Mouse (Mus musculus): ENCODE data around the gene Dnah3. TPM values are rescaled to one million over a fixed set of nuclear protein-coding genes. Genes with fewer than 3 reads are reported as not detected.

Gene Dnah3
- polyA plus RNA-seq (2015; fragmentation: Nextera tagmentation; extraction: Ambion mirVana), result not detected in 2 replicates

DNA sequence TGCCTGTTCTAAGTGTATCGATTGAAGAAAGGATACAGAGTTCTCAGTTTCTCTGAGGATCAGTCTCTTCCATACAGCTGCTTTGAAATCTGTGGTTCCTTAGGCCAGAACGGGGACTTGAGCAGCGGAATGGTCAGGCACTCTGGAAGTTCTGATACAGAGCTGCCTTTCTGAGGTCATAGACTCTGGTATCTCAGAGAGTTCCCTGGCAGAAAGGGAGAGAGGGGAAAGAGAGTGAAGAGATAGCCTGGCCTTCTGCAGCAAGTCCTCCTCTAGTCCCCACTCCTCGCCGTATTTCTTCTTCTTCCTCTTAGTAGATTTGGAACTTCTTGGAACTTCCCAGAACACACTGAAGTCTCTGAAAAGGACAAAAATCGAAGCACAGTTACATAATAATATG is at the start of gene Dnah3:
Gene Dnah3 (minus strand): TSS at position 101 of the 400 bp plus-strand sequence.
- H3K4me1 ChIP-seq, result no peaks in the 10 kb centered on the region
- H3K9me3 ChIP-seq, result no peaks in the 10 kb centered on the region
- WGBS, result 89% methylated on average over 6 of the region's 6 CpGs
- no peak within 1 kb of the TSS for H3K9ac ChIP-seq
- no peaks in the 10 kb centered on the region for H3K36me3 ChIP-seq
- ATAC-seq (ENCODE audit: low FRiP score, low read depth), result no peak
- H3K4me2 ChIP-seq (replicated peaks), result no peak within 1 kb of the TSS
- H3K27me3 ChIP-seq, result no peaks in the 10 kb centered on the region
- H3K27ac ChIP-seq, result no peak within 1 kb of the TSS
- H3K4me3 ChIP-seq, result no peak within 1 kb of the TSS

DNA sequence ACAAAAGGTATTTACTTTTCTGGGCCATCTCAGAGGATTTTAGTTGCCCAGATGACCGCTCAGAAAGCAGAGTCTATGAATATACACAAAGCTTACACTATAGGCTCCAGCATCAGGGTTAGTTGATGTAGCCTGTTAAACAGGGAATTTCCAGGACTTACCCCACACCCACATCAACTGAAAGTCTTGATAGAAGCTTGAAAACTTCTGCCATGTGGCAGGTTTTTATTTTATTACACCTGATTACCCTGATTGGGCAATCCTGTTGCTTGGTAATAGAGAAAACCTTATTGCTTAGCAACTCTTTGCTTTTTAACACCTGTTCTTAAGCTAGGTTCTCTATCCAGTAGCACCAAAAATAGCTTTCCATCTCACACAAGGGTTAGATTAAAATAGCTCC is 47.7 kb upstream of the Dnah3 start:
- Histone ChIP-seq H3K27me3 (no peaks in the 10 kb centered on the region; the same call in 1 of the 2 replicates), H3K4me3 (no peak overlapping the region), H3K9ac (no peak overlapping the region), H3K27ac (no peak overlapping the region), H3K4me1 (no peaks in the 10 kb centered on the region), H3K4me2 (replicated peaks) (no peak overlapping the region), H3K9me3 (no peaks in the 10 kb centered on the region), H3K36me3 (no peaks in the 10 kb centered on the region)
- 78% methylated on average over 1 of the region's 1 CpGs for WGBS
- ATAC-seq (ENCODE audit: low FRiP score, low read depth), result no peak

DNA sequence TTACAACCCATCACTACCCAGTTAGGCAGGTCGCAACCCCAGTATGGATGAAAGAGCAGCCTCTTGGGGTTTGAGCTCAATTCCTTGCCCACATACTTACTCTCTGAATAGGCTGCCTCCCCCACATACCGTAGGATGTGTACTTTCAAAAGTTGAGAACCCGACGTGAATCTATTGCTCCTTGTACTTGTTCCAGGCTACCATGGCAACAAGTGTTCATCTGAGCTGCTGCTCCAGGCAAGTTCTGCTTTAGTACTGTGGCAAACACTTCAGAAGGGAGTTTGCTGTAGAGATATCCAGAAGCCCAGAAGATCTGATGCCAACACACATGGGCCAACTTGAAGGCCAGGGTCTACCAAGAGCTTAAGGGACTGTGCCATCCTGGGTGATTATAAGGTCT is 33.9 kb upstream of the Dnah3 start:
- H3K9ac ChIP-seq, result no peak overlapping the region
- no peaks in the 10 kb centered on the region for H3K9me3 ChIP-seq
- no peak overlapping the region for H3K4me2 ChIP-seq (replicated peaks)
- no peak overlapping the region for H3K4me3 ChIP-seq
- no peak for ATAC-seq (ENCODE audit: low FRiP score, low read depth)
- H3K27me3 ChIP-seq, result no peaks in the 10 kb centered on the region
- H3K36me3 ChIP-seq, result no peaks in the 10 kb centered on the region
- H3K27ac ChIP-seq, result no peak overlapping the region
- peaks cover 31% of the 10 kb centered on the region for H3K4me1 ChIP-seq
- 72% methylated on average over 4 of the region's 4 CpGs for WGBS

DNA sequence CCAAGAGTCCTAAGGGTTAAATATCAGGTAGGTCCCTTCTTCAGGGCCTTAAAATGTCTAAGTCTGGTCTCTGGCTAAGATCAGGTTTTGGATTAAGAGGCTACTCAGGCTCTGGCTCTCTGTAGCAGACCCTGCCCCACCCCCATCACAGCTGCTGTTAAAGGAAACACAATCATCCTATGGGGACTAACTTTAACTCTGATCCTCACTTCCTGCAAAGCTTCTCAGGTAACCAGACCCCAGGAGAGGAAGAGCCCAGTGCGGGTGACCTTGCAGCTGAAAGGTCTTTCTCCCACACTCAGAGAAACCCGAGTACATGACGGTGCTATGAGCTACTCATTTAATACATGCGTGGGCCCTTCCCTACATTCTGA is 32.6 kb upstream of the Dnah3 start:
- Histone ChIP-seq H3K9me3 (no peaks in the 10 kb centered on the region), H3K4me1 (peaks cover 31% of the 10 kb centered on the region), H3K36me3 (no peaks in the 10 kb centered on the region), H3K27me3 (no peaks in the 10 kb centered on the region), H3K9ac (no peak overlapping the region), H3K27ac (peak overlapping the region; percentile 16), H3K4me2 (replicated peaks) (0 out of 2 replicates have a peak overlapping the region, but pooled peaks have one; percentile 12), H3K4me3 (no peak overlapping the region)
- WGBS, result 8% methylated on average over 4 of the region's 4 CpGs
- peak; percentile 87 for ATAC-seq (ENCODE audit: low FRiP score, low read depth)

DNA sequence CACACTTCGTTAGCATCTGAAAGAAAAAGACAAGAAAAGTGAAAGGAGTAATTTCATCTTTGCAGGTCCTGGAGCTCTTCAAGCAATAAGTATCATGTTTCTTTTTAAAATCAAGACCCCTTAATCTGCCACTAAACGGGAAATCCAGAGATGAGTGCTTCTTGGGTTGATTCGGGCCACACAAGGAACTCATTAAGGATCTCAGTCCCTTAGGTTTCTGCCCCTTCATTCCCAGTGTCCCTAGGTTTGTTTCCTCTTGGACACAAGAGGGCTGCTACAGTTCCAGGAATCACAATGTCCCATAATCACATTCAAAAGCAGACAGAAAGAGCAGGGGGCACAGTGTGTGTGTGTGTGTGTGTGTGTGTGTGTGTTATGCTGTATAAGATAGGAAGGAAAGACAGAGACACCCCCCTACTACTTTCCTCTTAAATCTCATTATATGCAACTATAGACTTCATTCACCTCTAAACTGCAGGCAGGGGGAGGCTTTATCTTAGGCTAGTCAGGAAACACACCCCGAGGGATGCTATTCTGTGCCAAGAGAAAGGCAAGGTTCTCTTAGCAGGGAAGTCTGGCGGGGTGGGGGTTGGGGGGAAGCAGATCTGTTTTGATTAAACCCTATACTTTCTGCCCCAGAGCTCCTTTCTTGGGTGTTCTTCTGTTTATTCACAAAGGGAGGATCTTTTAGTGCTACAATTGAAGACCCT is 32.1 kb upstream of the Dnah3 start:
- H3K36me3 ChIP-seq, result no peaks in the 10 kb centered on the region
- no peak overlapping the region for H3K4me3 ChIP-seq
- H3K4me2 ChIP-seq (replicated peaks), result 0 out of 2 replicates have a peak overlapping the region, but pooled peaks have one; percentile 12
- H3K27ac ChIP-seq, result peak overlapping the region; percentile 16
- peak; percentile 78 for ATAC-seq (ENCODE audit: low FRiP score, low read depth)
- WGBS, result 6% methylated on average over 5 of the region's 5 CpGs
- H3K4me1 ChIP-seq, result peaks cover 31% of the 10 kb centered on the region
- no peak overlapping the region for H3K9ac ChIP-seq
- H3K9me3 ChIP-seq, result no peaks in the 10 kb centered on the region
- H3K27me3 ChIP-seq, result no peaks in the 10 kb centered on the region

DNA sequence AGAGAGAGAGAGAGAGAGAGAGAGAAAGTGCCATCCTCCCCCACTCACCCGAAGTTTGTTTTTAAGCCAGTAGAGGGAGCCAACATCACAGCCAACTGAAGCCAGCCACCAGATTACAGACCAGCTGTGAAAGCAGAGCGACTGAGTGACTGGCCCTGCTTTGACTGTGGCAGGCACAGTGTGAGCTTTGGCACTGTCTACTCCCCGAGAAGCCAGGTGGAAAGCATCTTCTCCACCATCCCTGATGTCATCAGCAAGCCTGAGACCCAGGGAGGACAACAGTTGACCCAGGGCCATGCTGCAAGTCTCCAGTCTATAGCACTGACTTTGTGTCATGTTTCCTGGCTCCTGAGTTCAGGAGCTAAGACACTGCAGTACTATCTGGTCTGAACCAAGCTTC is 29.8 kb upstream of the Dnah3 start:
- ATAC-seq (ENCODE audit: low FRiP score, low read depth), result peak; percentile 62
- H3K4me3 ChIP-seq, result no peak overlapping the region
- peaks cover 31% of the 10 kb centered on the region for H3K4me1 ChIP-seq
- no peaks in the 10 kb centered on the region for H3K9me3 ChIP-seq
- no peak overlapping the region for H3K4me2 ChIP-seq (replicated peaks)
- H3K36me3 ChIP-seq, result peaks cover 13% of the 10 kb centered on the region
- peak overlapping the region; percentile 52 for H3K27ac ChIP-seq
- 0% methylated on average over 3 of the region's 3 CpGs for WGBS
- no peak overlapping the region for H3K9ac ChIP-seq
- no peaks in the 10 kb centered on the region for H3K27me3 ChIP-seq

DNA sequence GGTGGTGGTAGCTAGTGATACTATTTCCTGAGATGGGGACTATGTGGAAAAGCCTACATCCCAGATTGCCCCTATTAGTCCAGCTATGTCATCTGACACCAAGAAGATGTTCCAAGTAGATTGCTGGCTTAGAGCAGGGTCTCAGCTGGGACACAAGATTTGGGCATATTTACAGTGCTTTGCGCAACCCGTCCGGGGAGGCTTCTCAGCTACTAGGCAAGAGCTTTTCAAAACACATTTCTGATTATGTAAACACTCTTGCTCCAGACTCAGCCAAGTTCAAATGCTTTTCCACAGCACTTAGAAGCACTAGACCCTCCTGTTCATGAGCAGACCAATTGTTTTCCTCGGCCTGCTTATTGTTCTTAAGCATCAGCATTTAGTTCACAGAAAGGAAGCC is 28.7 kb upstream of the Dnah3 start:
- Histone ChIP-seq H3K27ac (no peak overlapping the region), H3K27me3 (no peaks in the 10 kb centered on the region), H3K4me1 (peaks cover 31% of the 10 kb centered on the region), H3K36me3 (peaks cover 16% of the 10 kb centered on the region), H3K9ac (no peak overlapping the region), H3K9me3 (no peaks in the 10 kb centered on the region), H3K4me3 (no peak overlapping the region), H3K4me2 (replicated peaks) (no peak overlapping the region)
- no peak for ATAC-seq (ENCODE audit: low FRiP score, low read depth)
- 87% methylated on average over 4 of the region's 4 CpGs for WGBS

DNA sequence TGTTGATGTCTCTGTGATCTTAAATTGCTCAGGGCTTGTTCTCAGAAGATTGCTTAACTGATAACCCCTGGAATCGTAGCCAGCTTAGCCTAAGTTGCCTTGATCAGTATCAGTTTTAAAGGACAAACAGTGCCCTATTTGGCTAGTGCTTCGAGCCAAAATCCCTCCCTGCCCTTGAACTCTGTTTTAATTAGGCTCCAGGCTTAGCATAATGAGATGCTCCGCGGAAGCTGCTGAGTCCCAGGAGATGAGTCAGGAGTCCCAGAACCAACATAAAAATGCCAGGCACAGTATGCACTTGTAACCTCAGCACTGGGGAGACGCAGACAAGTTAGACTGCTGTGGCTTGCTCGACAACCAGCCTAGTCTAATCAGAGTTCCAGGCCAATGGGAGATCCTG is 22.4 kb upstream of the Dnah3 start:
- WGBS, result 23% methylated on average over 6 of the region's 6 CpGs
- ATAC-seq (ENCODE audit: low FRiP score, low read depth), result no peak
- Histone ChIP-seq H3K36me3 (peaks cover 23% of the 10 kb centered on the region), H3K4me3 (no peak overlapping the region), H3K9me3 (no peaks in the 10 kb centered on the region), H3K4me1 (peaks cover 8% of the 10 kb centered on the region), H3K4me2 (replicated peaks) (no peak overlapping the region), H3K27ac (no peak overlapping the region), H3K27me3 (no peaks in the 10 kb centered on the region), H3K9ac (no peak overlapping the region)

DNA sequence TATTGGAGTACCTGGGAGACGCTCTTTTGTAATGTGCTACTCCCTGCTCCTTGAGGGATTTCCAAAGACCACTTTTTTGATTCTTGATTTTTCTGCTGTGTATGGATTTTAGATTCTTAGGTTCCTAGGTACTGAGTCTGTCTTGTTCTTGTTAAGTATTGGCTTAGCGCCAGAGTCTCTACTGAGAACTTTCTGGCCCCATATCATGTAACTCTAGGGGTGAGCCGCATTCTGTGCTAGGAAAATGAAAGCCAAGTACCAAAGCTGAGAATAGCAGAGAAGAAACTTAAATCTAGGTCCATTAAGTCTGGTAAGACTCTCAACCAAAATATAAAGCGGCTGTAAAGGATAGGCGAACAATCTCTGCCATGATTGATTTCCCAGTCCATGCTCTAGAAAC is 21.9 kb upstream of the Dnah3 start:
- Histone ChIP-seq H3K4me3 (no peak overlapping the region), H3K4me1 (peaks cover 8% of the 10 kb centered on the region), H3K9me3 (no peaks in the 10 kb centered on the region), H3K9ac (no peak overlapping the region), H3K36me3 (peaks cover 23% of the 10 kb centered on the region), H3K27ac (no peak overlapping the region), H3K4me2 (replicated peaks) (no peak overlapping the region), H3K27me3 (no peaks in the 10 kb centered on the region)
- WGBS, result 63% methylated on average over 5 of the region's 5 CpGs
- ATAC-seq (ENCODE audit: low FRiP score, low read depth), result peak; percentile 60; the same call in 1 of the 2 replicates

DNA sequence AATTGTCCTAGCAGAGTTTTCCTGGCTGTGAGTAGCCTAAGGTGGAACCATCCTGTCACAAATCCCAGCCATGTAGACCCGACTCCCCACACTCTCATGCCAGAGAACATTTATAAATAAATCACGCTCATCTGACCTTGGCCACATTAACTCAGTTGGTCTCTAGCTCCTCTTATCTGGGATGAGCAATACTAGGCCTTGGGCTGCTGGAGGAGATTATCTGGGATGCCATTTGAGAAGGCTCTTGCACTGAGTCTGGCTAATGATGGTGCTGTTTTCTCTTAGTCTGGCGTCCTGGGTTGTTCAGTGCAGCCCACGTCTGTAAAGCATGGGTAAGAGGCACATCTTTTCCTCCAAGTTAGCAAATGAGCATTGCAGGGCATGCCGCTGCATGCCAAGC is 14.6 kb upstream of the Dnah3 start:
- Histone ChIP-seq H3K9me3 (no peaks in the 10 kb centered on the region), H3K9ac (no peak overlapping the region), H3K27ac (no peak overlapping the region), H3K36me3 (peaks cover 4% of the 10 kb centered on the region), H3K4me1 (no peaks in the 10 kb centered on the region), H3K4me3 (no peak overlapping the region), H3K27me3 (no peaks in the 10 kb centered on the region), H3K4me2 (replicated peaks) (no peak overlapping the region)
- 75% methylated on average over 5 of the region's 5 CpGs for WGBS
- no peak for ATAC-seq (ENCODE audit: low FRiP score, low read depth)

DNA sequence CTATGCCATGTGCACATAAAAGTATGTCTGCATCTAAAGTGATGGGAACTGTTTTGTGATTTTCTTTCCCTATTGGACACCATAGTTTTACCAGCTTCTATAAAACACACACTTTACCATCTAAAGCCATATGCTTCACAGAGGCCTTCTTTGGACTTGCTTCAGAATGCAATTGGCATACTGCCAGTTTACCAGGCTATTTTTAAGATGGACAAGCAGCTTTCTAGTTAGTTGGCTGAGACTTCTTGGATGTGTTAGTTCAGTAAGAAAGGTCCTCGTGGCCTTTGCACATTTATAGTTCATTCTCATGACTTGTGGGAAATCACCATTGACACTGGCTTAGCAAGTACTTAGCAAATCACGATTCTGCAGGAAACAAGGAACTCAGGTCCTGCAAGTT is 11.3 kb upstream of the Dnah3 start:
- no peak overlapping the region for H3K4me3 ChIP-seq
- no peak overlapping the region for H3K4me2 ChIP-seq (replicated peaks)
- H3K27ac ChIP-seq, result no peak overlapping the region
- peaks cover 6% of the 10 kb centered on the region for H3K4me1 ChIP-seq
- no peaks in the 10 kb centered on the region for H3K9me3 ChIP-seq
- WGBS, result 62% methylated on average over 2 of the region's 2 CpGs
- H3K27me3 ChIP-seq, result no peaks in the 10 kb centered on the region
- no peak overlapping the region for H3K9ac ChIP-seq
- ATAC-seq (ENCODE audit: low FRiP score, low read depth), result no peak
- H3K36me3 ChIP-seq, result peaks cover 4% of the 10 kb centered on the region; the same call in 1 of the 2 replicates

DNA sequence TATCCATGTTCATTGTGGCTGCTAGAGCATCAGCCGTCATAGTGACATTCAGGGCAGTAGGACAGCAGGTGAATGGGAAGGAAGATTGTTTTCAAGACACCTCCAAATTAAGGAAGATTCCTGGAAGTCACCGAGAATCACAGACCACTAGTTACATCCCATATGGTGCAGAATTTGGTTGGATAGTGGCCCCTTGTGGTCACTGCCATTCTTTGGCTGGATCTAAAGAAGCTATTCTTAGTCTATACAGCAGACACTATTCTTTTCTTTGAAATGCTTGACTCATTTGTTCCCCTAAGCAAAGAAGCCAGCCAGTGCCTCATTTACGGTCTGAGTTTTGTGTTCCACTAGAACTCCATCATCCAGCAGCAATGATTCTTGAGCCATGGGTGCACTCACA is 9.9 kb upstream of the Dnah3 start:
- Histone ChIP-seq H3K27ac (no peak overlapping the region), H3K36me3 (peaks cover 4% of the 10 kb centered on the region; the same call in 1 of the 2 replicates), H3K9me3 (no peaks in the 10 kb centered on the region), H3K27me3 (no peaks in the 10 kb centered on the region), H3K9ac (no peak overlapping the region), H3K4me3 (no peak overlapping the region), H3K4me2 (replicated peaks) (no peak overlapping the region), H3K4me1 (peaks cover 6% of the 10 kb centered on the region)
- WGBS, result 75% methylated on average over 3 of the region's 3 CpGs
- no peak for ATAC-seq (ENCODE audit: low FRiP score, low read depth)

DNA sequence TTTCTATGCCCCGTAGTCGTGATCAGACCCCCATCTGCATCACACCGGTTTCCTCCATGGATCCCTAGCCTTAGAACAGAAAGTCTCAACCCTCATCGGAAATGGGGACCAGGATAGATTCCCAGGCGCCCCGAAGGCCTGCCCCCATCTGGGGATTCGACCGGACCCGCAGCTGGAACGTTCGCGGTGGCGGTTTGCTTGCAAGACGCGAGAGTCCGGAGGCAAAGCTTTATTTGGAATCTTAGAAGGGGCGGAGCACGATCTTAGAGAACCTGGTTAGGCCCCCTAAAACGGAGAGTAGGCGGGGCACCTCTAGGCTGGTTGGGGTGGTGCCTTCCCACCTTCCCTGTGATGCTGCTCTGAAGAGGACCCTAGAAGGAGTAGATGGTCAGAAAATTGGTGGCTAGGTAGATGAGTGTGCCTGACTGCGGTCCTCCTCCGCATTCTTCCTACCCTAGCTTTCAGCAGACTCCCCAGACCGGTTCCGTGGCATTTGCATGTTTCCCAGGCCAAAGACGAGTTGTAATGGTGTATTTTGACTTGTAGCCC is 8.0 kb upstream of the Dnah3 start:
- peak; percentile 51 for ATAC-seq (ENCODE audit: low FRiP score, low read depth)
- H3K4me2 ChIP-seq (replicated peaks), result peak overlapping the region; percentile 95
- no peak overlapping the region for H3K27ac ChIP-seq
- peak overlapping the region; percentile 70 for H3K9ac ChIP-seq
- H3K9me3 ChIP-seq, result no peaks in the 10 kb centered on the region
- H3K36me3 ChIP-seq, result peaks cover 4% of the 10 kb centered on the region; the same call in 1 of the 2 replicates
- peak overlapping the region; percentile 65 for H3K4me3 ChIP-seq
- no peaks in the 10 kb centered on the region for H3K27me3 ChIP-seq
- WGBS, result 2% methylated on average over 25 of the region's 25 CpGs
- peaks cover 6% of the 10 kb centered on the region for H3K4me1 ChIP-seq

Data from limb, embryonic 13.5 days (tissue).